Mouse (Mus musculus): ENCODE measurements around the gene Gm14443. TPM values are rescaled to one million over a fixed set of nuclear protein-coding genes. Genes with fewer than 3 reads are reported as not detected.
"Not testable (repeated sequence)": the region's sequence is repeated elsewhere in the genome, so short reads cannot be mapped to it uniquely, and the experiment has no call there.

The Gm14443 gene
- total RNA-seq (2017): 0.24 and 0.50 TPM in 2 replicates

DNA sequence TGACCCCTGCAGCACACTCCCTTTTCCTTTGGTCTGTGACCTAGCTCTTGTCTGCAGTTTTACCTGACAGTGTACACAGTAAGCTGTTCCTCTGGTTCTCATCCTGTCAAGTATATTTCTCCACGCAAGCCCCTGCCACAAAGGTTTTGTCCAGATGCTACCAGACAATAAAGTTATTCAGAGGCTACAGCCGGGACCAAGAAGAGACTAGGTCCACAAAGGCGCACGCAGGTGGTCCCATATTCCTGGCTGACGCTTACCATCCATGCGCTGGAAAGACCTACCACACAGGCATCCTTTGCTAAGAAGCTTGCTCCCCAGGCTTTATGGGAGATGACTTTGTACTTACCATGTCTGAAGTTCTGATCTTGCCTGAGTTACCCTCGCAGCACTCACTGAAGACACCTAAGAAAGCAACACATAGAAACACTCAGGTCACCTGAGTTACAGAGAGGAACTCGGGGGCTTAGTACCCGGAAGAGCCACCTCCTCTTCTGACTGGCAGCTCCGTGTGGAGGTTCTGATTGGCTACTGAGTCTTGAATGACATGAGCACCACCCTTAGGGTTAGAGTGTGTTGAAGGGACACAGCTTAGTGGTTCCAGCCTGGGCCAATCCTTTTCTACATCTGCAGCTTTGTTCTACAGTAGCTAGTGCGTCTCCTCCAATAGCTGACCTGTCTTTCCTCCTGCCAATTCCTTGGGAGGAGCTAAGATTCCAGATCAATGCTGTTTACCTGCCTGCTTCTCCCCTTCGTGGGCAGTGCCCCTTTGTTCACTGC is at the start of gene Gm14443:
TSS of gene Gm14443 (minus strand) at position 471 of the 780 bp plus-strand sequence.
- not testable (repeated sequence) for ATAC-seq (replicated peaks; ENCODE audit: low read depth, poor library complexity, severe bottlenecking)

DNA sequence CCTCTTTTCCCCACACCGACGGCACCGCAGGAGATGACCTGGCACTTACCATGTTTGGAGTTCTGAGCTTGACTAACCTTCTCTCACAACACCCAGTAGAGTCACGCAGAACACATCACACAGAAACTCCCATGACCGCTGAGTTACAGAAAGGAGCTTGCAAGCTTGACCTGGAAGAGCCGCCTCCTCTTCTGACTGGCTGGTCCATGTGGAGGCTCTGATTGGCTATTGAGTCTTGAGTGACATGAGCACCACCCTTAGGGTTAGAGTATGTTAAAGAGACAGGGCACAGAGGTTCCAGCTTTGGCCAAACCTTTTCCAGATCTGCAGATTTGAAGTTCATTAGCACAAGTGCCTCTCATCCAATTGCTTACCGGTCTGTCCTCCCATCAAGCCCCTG is 31.1 kb upstream of the Gm14443 start, which contains the start of gene Gm14391:
TSS of gene Gm14391 (minus strand) at position 186 of the 400 bp plus-strand sequence.
- peak; percentile 79; the same call in 1 of the 2 replicates for ATAC-seq (replicated peaks; ENCODE audit: low read depth, poor library complexity, severe bottlenecking)

DNA sequence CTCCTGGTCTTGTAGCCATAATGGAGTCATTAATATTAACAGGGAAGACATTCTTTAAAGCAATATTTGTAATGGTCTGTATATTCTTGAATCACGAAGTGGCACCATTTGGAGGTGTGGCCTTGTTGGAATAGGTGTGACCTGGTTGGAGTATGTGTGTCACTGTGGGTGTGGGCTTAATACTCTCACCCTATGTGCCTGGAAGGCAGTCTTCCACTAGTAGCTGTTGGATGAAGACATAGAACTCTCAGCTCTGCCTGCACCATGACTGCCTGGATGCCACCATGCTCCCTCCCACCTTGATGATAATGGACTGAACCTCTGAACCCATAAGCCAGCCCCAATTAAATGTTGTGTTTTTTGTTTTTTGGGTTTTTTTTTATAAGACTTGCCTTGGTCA is 3.3 kb upstream of the Gm14443 start:
- ATAC-seq (replicated peaks; ENCODE audit: low read depth, poor library complexity, severe bottlenecking): not testable (repeated sequence)

DNA sequence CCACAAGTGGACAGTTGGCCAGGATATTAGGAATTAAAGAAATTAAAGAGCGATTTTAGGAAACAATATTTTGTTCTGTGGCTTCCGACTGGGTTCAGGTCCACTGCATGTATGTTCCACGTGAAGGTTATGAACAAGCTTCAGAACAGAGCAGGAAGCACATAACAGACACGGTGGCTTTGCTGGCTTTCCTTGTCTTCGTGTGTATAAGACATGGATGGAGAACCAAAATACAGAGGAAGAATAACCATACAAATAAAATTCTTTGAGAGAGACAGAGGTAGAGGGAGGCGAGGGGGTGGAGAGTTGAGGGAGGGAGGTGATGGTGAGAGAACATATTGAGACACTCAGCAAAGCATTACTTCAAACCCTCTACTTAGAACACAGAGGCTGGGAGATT is 641 bp upstream of the Gm14443 start:
- no peak for ATAC-seq (replicated peaks; ENCODE audit: low read depth, poor library complexity, severe bottlenecking)

DNA sequence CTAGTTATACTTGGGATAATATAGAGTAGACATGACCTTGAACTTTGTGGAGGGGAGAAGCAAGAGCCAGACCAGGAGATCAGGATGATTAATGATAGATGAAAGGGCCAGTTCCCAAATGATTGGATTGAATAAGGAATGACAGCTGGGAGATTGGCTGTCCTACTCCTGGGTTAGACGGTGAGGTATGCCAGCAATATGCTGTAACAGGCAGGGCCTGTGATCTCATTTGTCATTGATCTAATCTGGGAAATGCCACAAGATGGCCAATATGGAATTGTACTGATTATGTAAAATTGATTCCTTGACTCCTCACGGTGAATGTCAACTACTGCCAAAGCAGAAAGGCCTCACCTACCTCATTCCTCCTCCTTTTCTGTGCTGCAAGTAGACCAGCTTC is 1.6 kb downstream of the Gm14443 start:
- ATAC-seq (replicated peaks; ENCODE audit: low read depth, poor library complexity, severe bottlenecking): not testable (repeated sequence)

DNA sequence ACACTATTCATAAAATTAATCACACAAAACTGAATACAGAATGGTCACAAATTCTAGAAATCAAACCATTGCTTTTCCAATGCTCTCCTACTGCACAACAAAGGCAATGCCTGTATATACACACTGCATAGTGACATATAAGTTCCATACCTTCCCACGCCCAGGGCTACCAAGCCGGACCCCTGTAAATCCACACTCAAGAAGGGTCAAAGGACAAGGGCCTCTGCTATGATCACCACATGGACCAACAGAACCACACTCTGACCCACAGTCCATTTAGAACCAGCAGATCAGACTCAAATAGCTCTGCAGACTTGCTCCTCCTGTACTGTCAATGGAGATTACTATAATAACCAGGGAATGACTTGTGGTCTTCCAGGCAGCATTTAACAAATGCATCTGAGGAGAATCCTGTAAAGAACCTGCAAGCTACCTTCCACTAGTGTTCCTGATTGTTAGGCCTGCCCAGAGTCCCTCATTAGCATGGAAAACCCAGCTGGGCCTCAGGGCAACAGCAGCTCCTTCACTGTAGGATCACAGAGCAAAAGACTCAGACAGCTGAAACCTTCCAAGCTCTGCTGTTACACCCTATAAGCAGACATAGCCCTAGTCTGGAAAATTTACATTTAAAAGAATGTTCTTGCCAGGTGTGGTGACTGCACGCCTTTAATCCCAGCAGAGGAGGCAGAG is 2.6 kb downstream of the Gm14443 start:
- ATAC-seq (replicated peaks; ENCODE audit: low read depth, poor library complexity, severe bottlenecking): not testable (repeated sequence)

DNA sequence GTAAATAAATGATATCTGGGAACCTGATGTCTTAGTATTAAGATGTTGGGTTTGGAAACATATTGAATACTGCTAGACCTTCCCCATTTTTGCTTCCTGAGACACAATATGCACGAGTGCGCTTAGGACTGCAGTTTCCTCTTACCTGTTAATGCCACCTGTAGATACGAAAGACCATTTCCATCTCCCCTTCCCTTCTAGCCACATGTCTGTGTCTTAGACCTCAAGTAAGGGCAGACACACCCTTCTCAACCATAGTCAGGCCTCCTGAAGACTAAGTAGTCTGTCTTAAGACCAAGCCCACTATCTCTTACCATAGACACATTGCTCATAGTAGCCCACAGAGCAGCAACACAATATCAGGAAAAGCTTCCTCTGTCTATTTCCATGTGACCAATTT is 3.5 kb downstream of the Gm14443 start:
- ATAC-seq (replicated peaks; ENCODE audit: low read depth, poor library complexity, severe bottlenecking): no peak

DNA sequence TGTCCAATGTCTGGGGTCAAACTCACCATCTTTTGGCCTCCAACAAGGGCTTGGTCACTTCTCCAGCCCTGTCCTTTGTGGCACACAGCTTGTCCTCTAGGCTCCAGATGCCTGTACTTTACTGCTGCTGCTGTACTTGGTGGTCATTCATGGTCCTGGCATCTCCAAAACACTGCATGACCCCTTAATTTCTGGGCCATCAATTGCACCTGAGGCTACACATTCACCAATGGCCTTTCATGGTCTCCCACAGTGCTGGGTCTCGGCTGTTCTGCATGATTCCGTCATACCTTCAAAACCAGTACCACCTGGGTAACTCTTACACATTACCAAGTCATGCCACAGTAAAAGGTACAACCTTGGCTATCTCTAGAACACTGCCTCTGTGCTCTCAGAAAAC is 8.8 kb downstream of the Gm14443 start:
- not testable (repeated sequence) for ATAC-seq (replicated peaks; ENCODE audit: low read depth, poor library complexity, severe bottlenecking)

DNA sequence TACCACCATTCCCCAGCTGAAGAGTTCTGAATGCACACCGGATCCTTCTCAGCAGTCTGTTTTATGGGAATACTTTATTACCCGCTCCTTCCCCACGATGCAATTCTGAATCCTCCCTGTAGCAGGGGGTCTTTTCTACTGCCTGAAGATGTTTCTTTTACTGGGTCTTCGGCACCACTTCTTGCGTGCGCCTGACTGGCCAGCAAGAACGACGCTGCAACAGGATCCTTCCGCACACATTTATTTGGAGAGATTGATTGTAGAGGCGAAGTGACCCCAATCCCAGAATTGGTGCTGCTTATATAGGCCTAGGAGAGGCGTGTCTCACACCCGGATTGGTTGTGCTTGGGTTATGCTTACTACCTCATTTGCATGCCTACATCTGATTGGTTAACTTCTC is 10.6 kb downstream of the Gm14443 start:
- ATAC-seq (replicated peaks; ENCODE audit: low read depth, poor library complexity, severe bottlenecking): not testable (repeated sequence)

DNA sequence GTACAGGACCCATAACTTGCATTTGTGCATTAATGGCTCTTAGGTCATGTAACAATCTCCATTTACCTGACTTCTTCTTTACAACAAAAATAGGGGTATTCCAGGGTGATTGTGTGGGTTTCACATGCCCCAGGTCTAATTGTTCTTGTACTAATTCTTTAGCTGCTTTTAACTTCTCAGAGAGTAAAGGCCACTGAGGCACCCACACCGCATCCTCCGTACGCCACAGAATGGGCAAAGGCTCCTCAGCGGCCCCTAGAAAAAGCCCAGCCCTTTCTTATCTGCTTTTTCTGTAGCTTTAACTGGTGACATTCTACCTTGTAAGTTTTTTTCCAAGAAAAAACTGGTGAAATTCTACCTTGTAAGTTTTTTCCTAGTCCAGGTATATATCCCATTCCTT is 14.2 kb downstream of the Gm14443 start:
- ATAC-seq (replicated peaks; ENCODE audit: low read depth, poor library complexity, severe bottlenecking): not testable (repeated sequence)

DNA sequence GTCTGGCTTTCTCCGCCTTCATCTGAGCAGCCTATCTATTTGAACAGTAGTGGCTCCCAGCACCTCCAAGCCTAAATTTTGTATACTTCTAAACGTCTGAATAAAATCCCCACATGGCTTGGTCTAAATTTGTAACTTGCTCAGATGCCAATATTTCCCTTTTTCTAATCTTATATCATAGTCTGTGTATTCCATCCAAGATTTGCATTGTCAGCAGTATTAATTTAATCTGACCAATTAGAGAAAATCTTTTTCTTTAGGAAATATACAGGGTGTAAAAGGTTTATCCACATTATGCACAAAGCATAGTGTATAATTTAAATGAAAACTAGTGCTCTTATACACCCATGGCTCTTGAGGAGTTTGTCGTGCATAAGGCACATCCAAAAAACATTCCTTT is 17.0 kb downstream of the Gm14443 start:
- ATAC-seq (replicated peaks; ENCODE audit: low read depth, poor library complexity, severe bottlenecking): no peak

DNA sequence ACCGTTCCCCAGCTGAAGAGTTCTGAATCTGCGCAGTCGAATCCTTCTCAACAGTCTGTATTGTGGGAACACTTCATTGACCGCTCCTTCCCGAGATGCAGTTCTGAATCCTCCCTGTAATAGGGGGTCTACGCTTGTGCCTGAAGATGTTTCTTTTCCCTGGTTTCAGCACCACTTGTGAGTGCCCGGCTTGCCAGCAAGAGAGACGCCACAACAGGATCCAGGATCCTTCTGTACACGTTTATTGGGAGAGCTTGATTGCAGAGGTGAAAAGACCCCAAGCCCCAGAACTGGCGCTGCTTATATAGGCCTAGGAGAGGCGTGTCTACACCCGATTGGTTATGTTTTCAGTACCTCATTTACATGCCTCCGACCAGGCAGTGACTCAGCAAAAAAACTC is 19.0 kb downstream of the Gm14443 start:
- no peak for ATAC-seq (replicated peaks; ENCODE audit: low read depth, poor library complexity, severe bottlenecking)

DNA sequence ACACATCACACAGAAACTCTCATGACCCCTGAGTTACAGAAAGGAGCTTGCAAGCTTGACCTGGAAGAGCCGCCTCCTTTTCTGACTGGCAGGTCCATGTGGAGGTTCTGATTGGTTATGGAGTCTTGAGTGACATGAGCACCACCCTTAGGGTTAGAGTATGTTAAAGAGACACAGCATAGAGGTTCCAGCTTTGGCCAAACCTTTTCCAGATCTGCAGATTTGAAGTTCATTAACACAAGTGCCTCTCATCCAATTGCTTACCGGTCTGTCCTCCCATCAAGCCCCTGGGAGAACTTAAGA is 33.7 kb downstream of the Gm14443 start, which contains the start of gene Gm14399:
TSS of gene Gm14399 (minus strand) at position 20 of the 303 bp plus-strand sequence.
- ATAC-seq (replicated peaks; ENCODE audit: low read depth, poor library complexity, severe bottlenecking): peak; percentile 83

DNA sequence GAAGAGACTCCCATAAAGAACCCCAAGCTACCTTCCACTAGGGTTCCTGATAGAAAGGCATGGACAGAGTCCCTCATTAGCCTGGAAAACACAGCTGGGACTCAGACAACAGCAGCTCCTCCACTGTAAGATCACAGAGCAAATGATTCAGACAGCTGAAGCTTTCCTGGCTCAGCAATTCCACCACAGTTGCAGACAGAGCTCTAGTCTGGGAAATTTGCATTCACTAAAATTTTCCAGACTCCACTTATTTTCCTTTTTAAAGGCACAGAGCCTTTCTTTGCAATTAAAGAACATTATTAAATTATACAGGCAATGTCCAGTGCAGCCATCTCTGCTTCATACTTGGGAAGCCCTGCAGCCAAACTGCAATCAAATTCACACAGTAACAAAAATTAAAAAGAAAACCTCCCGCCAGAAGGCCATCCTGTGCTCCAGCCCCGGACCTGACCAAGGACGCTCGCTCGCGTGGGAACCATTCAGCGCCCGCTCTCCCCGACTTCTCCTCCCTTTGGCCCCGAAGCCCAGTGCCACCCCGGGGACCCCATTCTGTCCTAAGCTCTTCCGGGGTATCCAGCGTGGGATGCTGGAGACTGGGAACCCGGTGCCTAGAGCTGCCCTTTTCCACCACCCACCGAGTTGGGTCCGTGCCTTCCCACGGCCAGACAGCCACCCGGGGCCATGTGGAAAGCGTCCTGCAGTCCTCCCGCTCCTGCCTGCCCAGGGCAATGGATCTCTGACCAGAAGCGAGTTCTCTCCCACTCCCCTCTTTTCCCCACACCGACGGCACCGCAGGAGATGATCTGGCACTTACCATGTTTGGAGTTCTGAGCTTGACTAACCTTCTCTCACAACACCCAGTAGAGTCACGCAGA is 34.3 kb downstream of the Gm14443 start:
- peak; percentile 62; the same call in 1 of the 2 replicates for ATAC-seq (replicated peaks; ENCODE audit: low read depth, poor library complexity, severe bottlenecking)

DNA sequence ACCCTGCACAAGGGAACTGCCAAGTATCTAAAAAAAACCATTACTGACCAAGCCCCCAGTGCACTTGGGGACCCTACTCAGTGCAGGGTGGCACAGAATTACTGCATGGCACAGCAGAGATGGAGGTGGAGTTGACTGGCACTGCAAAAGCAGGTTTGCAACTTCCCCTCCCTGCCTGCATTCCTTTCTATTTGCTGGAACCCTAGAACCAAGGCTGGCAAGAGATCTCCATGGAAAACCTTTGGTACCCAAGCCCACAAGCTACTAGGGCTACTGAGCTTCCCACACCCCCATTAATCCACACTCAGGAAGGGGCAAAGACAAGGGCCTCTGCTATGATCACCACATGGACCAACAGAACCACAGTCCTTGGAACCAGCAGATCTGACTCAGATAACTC is 35.0 kb downstream of the Gm14443 start:
- ATAC-seq (replicated peaks; ENCODE audit: low read depth, poor library complexity, severe bottlenecking): not testable (repeated sequence)

Other genes starting within 250 kb of the Gm14443 start
- 0.05 TPM in 1 of 2 replicates, not detected in the other for gene Gm14444, start 165.6 kb downstream of the Gm14443 start, total RNA-seq (2017)
- not detected in 2 replicates for gene Gm14393, start 108.1 kb downstream of the Gm14443 start, total RNA-seq (2017)
- gene Gm14399, start 33.9 kb downstream of the Gm14443 start, total RNA-seq (2017): 12.4 and 18.3 TPM in 2 replicates
- gene Gm14391, start 31.0 kb upstream of the Gm14443 start, total RNA-seq (2017): 14.6 and 17.7 TPM in 2 replicates
- gene Gm14440, start 99.3 kb upstream of the Gm14443 start, total RNA-seq (2017): 14.1 TPM in 1 of 2 replicates, not detected in the other
- gene Gm4631, start 162.3 kb upstream of the Gm14443 start, total RNA-seq (2017): 24.7 and 26.8 TPM in 2 replicates
- gene Zfp968, start 196.6 kb upstream of the Gm14443 start, total RNA-seq (2017): 11.5 and 11.8 TPM in 2 replicates

Measured in common myeloid progenitor, adult 5-6 weeks (primary cell).